Mouse (Mus musculus): ENCODE measurements around the gene Borcs6.

The Borcs6 gene

GRCm38 (mm10) chr11:69071262-69071661 lies 11.7 kb downstream of the Borcs6 start:
- no peak for DNase-seq

GRCm38 (mm10) chr11:69072234-69072633 lies 12.7 kb downstream of the Borcs6 start:
- no peak for DNase-seq

GRCm38 (mm10) chr11:69072666-69073064 lies 13.1 kb downstream of the Borcs6 start:
- DNase-seq: no peak

- DNase-seq: peak; percentile 84
These were observed 13.8 kb downstream of the Borcs6 start for GRCm38 (mm10) chr11:69073065-69073888.

- no peak for DNase-seq
These were observed 14.6 kb downstream of the Borcs6 start for GRCm38 (mm10) chr11:69073951-69074775.

GRCm38 (mm10) chr11:69074776-69075069 lies 15.2 kb downstream of the Borcs6 start:
- no peak for DNase-seq

- no peak for DNase-seq
These were observed 16.4 kb downstream of the Borcs6 start for GRCm38 (mm10) chr11:69075764-69076479.

- DNase-seq: no peak
These were observed 17.1 kb downstream of the Borcs6 start for GRCm38 (mm10) chr11:69076572-69076971.

- no peak for DNase-seq
These were observed 17.8 kb downstream of the Borcs6 start for GRCm38 (mm10) chr11:69077316-69077715.

- DNase-seq: no peak
These were observed 18.5 kb downstream of the Borcs6 start for GRCm38 (mm10) chr11:69078041-69078440.

GRCm38 (mm10) chr11:69078805-69079438 lies 19.4 kb downstream of the Borcs6 start:
- no peak for DNase-seq

GRCm38 (mm10) chr11:69080102-69080854 lies 20.8 kb downstream of the Borcs6 start:
- DNase-seq: no peak

- DNase-seq: no peak
These were observed 21.3 kb downstream of the Borcs6 start for GRCm38 (mm10) chr11:69080855-69081222.

GRCm38 (mm10) chr11:69081613-69082012 lies 22.1 kb downstream of the Borcs6 start:
- DNase-seq: no peak

- no peak for DNase-seq
These were observed 26.1 kb downstream of the Borcs6 start for GRCm38 (mm10) chr11:69085608-69086007.

- DNase-seq: no peak
These were observed 26.9 kb downstream of the Borcs6 start for GRCm38 (mm10) chr11:69086390-69086789.

- DNase-seq: no peak
These were observed 27.6 kb downstream of the Borcs6 start for GRCm38 (mm10) chr11:69087082-69087481.

GRCm38 (mm10) chr11:69087597-69087996 lies 28.1 kb downstream of the Borcs6 start:
- DNase-seq: no peak

GRCm38 (mm10) chr11:69088103-69088855 lies 28.8 kb downstream of the Borcs6 start, which contains the start of gene Vamp2:
Gene Vamp2 (plus strand): TSS chr11:69088490.
- peak; percentile 96 for DNase-seq

GRCm38 (mm10) chr11:69088856-69089615 lies 29.5 kb downstream of the Borcs6 start:
- no peak for DNase-seq
